Mouse (Mus musculus): ENCODE data around the gene Fgf12. TPM values are rescaled to one million over a fixed set of nuclear protein-coding genes. Genes with fewer than 3 reads are reported as not detected.

The Fgf12 gene
- polyA plus RNA-seq, 1 experiment from 2014 or later = 8.0 TPM

DNA sequence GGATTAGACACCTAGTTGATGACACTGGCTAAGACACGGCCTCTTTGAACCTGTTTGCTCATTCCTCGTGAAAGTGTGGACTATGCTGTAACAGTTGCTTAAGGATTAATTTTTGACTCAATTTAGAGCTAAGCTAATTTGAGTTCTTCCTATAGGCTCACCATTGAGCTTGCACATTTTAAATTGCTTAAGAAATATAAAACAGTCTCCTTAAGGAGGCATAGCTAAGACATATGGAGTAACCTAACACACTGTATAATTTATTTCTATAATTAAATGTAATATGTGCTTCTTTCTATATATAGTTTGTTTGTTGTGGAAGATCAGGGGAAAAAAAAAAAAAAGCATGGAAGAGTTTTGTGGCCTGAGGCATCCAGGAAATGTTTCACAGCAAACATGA, 378.1 kb downstream of the Fgf12 start:
- H3K9me3 ChIP-seq (ENCODE audit: control insufficient read depth, low read length) = no peaks in the 10 kb centered on the region
- no peak overlapping the region for H3K4me3 ChIP-seq (ENCODE audit: low read depth, low read length)
- DNase-seq (ENCODE audit: low spot score) (no peak), ATAC-seq (ENCODE audit: low read depth) (no peak)
- 82% methylated on average over 2 of the region's 2 CpGs for WGBS
- H3K27ac ChIP-seq (replicated peaks; ENCODE audit: low read depth, low read length) = no peak overlapping the region
- no peaks in the 10 kb centered on the region for H3K27me3 ChIP-seq (replicated peaks; ENCODE audit: control insufficient read depth, insufficient read depth, low read length)
- no peak overlapping the region for H3K4me2 ChIP-seq (ENCODE audit: low read depth, low read length)
- H3K36me3 ChIP-seq (ENCODE audit: control insufficient read depth, insufficient read depth, low read length) = no peaks in the 10 kb centered on the region
- no peaks in the 10 kb centered on the region for H3K4me1 ChIP-seq (ENCODE audit: control insufficient read depth, insufficient read depth, low read length)
- H3K9ac ChIP-seq (ENCODE audit: low read depth, low read length) = no peak overlapping the region

DNA sequence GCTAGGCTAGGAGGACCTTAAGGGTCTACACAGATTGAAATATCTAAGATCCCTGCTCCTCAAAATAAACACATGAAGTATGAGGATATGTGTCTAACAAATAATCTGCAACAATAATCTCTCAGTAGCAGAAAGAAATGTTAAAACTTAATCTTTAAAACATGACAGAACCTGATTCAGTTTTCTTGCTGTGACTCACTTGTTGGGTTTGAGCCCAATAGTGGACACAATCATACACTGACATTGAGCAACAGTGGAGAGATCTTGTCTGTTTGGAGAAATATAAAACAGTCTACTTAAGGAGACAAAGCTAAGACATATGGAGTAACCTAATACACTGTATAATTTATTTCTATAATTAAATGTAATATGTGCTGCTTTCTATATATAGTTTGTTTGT, 379.6 kb downstream of the Fgf12 start:
- Histone ChIP-seq H3K36me3 (ENCODE audit: control insufficient read depth, insufficient read depth, low read length) (no peaks in the 10 kb centered on the region), H3K4me3 (ENCODE audit: low read depth, low read length) (no peak overlapping the region), H3K4me2 (ENCODE audit: low read depth, low read length) (no peak overlapping the region), H3K27me3 (replicated peaks; ENCODE audit: control insufficient read depth, insufficient read depth, low read length) (no peaks in the 10 kb centered on the region), H3K27ac (replicated peaks; ENCODE audit: low read depth, low read length) (no peak overlapping the region), H3K9ac (ENCODE audit: low read depth, low read length) (no peak overlapping the region), H3K9me3 (ENCODE audit: control insufficient read depth, low read length) (no peaks in the 10 kb centered on the region), H3K4me1 (ENCODE audit: control insufficient read depth, insufficient read depth, low read length) (no peaks in the 10 kb centered on the region)
- DNase-seq (ENCODE audit: low spot score) (no peak), ATAC-seq (ENCODE audit: low read depth) (no peak)

DNA sequence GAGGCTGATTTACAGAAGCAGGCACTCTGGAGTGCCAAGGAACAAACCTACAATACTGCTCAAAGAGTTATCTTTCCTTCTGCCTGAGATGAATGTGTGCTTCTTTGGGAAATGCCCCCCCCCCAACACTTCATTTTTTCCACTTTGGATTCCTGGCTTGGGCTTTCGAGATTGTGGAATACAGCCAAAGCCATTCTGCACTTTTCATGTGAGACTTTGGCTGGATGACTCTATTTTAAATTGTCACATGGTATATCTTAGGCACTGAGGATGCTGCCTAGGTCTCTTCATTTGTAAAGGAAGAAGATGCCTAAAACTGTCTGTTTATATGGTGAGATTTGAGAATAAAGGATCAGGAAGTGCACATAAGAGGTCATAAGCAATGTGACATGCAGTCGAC, 402.2 kb downstream of the Fgf12 start:
- ATAC-seq (ENCODE audit: low read depth) (no peak), DNase-seq (ENCODE audit: low spot score) (no peak)
- Histone ChIP-seq H3K9ac (ENCODE audit: low read depth, low read length) (no peak overlapping the region), H3K27ac (replicated peaks; ENCODE audit: low read depth, low read length) (no peak overlapping the region), H3K4me1 (ENCODE audit: control insufficient read depth, insufficient read depth, low read length) (no peaks in the 10 kb centered on the region), H3K4me3 (ENCODE audit: low read depth, low read length) (no peak overlapping the region), H3K36me3 (ENCODE audit: control insufficient read depth, insufficient read depth, low read length) (no peaks in the 10 kb centered on the region), H3K27me3 (replicated peaks; ENCODE audit: control insufficient read depth, insufficient read depth, low read length) (no peaks in the 10 kb centered on the region), H3K9me3 (ENCODE audit: control insufficient read depth, low read length) (no peaks in the 10 kb centered on the region), H3K4me2 (ENCODE audit: low read depth, low read length) (no peak overlapping the region)
- WGBS = 66% methylated on average over 2 of the region's 2 CpGs

DNA sequence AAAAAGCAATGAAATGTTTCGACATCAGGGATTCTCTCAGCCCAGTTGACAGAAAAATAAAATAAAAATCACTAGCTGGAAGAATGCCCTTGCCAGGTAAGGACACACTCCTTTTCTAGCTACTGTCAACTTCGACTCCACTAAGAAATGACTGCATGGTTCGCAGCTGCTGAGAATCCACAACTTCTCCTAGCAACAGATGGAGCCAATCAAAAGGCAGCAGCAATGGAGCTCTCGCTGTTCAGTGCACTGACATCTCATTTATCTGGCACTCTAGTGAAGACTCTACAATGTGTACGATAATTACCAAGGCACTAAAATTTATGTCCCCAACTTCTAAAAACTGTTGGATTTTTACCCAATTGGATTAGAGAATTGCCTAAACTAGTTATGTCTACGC, 407.5 kb downstream of the Fgf12 start:
- no peak overlapping the region for H3K4me3 ChIP-seq (ENCODE audit: low read depth, low read length)

DNA sequence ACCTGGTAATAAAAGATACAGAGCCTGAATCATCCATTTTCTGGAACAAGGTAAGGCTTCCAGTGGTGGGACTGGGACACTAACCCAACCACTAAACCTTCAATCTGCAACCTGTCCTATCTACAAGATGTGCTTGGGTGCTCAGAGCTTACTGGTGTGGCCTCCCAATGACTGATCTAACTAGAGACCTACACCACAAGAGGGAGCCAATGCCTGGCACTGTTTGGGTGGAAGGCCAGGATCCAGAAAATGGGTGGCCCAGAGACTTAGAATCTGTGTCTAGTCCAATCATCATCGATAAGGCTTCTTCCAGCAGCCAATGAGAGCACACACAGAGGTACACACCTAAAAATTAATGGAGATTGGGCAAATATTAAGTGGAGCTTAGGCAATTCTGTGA, 414.9 kb downstream of the Fgf12 start:
- Histone ChIP-seq H3K9me3 (ENCODE audit: control insufficient read depth, low read length) (no peaks in the 10 kb centered on the region), H3K4me2 (ENCODE audit: low read depth, low read length) (no peak overlapping the region), H3K9ac (ENCODE audit: low read depth, low read length) (no peak overlapping the region), H3K27me3 (replicated peaks; ENCODE audit: control insufficient read depth, insufficient read depth, low read length) (no peaks in the 10 kb centered on the region), H3K36me3 (ENCODE audit: control insufficient read depth, insufficient read depth, low read length) (no peaks in the 10 kb centered on the region), H3K27ac (replicated peaks; ENCODE audit: low read depth, low read length) (no peak overlapping the region), H3K4me1 (ENCODE audit: control insufficient read depth, insufficient read depth, low read length) (no peaks in the 10 kb centered on the region), H3K4me3 (ENCODE audit: low read depth, low read length) (no peak overlapping the region)
- DNase-seq (ENCODE audit: low spot score) (no peak), ATAC-seq (ENCODE audit: low read depth) (no peak)
- 92% methylated on average over 1 of the region's 1 CpGs for WGBS

More for the DNA sequence above, 407.5 kb downstream of the Fgf12 start:
- Histone ChIP-seq H3K4me1 (ENCODE audit: control insufficient read depth, insufficient read depth, low read length) (no peaks in the 10 kb centered on the region), H3K27me3 (replicated peaks; ENCODE audit: control insufficient read depth, insufficient read depth, low read length) (no peaks in the 10 kb centered on the region), H3K9me3 (ENCODE audit: control insufficient read depth, low read length) (no peaks in the 10 kb centered on the region), H3K9ac (ENCODE audit: low read depth, low read length) (no peak overlapping the region), H3K4me2 (ENCODE audit: low read depth, low read length) (no peak overlapping the region), H3K36me3 (ENCODE audit: control insufficient read depth, insufficient read depth, low read length) (no peaks in the 10 kb centered on the region), H3K27ac (replicated peaks; ENCODE audit: low read depth, low read length) (no peak overlapping the region)
- WGBS = 55% methylated on average over 6 of the region's 6 CpGs
- DNase-seq (ENCODE audit: low spot score) (peak; percentile 15), ATAC-seq (ENCODE audit: low read depth) (peak; percentile 55; the same call in 1 of the 2 replicates)

DNA sequence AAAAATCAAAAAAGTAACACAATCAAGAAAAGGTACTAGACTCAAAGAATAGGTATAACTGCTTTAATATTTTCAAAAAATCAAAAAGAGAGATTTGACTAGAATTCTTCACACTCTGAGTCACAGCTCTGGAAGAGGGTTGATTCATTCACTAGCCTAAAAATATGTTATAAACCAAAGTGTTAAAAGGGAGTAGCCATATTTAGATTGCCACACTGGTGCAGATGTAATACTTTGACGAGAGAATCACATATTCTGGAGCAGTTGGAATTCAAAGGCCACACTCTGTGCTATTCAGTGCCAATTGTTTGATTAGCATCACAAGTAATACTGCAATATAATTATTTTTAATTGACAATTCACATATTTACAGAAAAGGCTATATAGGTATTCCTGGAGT, 416.2 kb downstream of the Fgf12 start:
- Histone ChIP-seq H3K9me3 (ENCODE audit: control insufficient read depth, low read length) (no peaks in the 10 kb centered on the region), H3K27ac (replicated peaks; ENCODE audit: low read depth, low read length) (no peak overlapping the region), H3K27me3 (replicated peaks; ENCODE audit: control insufficient read depth, insufficient read depth, low read length) (no peaks in the 10 kb centered on the region), H3K9ac (ENCODE audit: low read depth, low read length) (no peak overlapping the region), H3K4me2 (ENCODE audit: low read depth, low read length) (no peak overlapping the region), H3K4me1 (ENCODE audit: control insufficient read depth, insufficient read depth, low read length) (no peaks in the 10 kb centered on the region), H3K36me3 (ENCODE audit: control insufficient read depth, insufficient read depth, low read length) (no peaks in the 10 kb centered on the region), H3K4me3 (ENCODE audit: low read depth, low read length) (no peak overlapping the region)
- no peak for ATAC-seq (ENCODE audit: low read depth)
- DNase-seq (ENCODE audit: low spot score) = no peak
- WGBS = 68% methylated on average over 1 of the region's 1 CpGs

DNA sequence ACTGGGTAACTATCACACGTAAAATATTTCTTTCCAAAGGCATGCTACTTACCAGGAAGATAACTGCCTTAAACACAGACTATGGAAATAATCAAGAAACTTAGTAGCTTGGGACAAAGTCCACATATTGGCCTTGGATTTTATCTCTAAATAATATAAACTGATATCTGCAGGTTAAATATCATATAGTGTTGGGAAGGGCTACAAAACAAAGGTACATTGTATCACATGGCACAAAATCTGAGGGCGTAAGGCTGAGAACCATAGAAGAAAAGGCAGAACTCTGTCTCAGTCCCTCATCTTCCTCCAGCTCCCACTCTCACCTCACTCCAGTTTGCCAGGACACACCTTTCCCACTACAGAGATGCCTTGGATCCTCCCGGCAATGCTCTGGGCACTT, 417.8 kb downstream of the Fgf12 start:
- Histone ChIP-seq H3K36me3 (ENCODE audit: control insufficient read depth, insufficient read depth, low read length) (no peaks in the 10 kb centered on the region), H3K27me3 (replicated peaks; ENCODE audit: control insufficient read depth, insufficient read depth, low read length) (no peaks in the 10 kb centered on the region), H3K27ac (replicated peaks; ENCODE audit: low read depth, low read length) (no peak overlapping the region)

DNA sequence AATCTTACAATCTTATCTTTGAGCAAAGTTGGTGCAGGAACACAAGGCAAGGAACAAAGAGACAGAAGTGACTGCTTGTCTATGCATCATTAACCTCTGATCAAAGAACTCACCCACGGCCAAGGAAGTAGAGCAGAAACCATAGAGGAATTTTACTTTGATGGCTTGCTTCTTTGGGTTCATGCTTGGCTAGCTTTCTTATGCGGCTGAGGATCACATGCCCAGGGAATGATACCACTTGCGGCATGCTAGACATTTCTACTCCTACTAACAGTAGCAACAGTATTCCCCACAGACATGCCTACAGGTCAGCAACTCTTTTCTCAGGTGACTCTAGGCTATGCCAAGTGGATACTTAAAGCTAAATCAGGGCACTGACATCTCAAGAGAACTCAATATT, 429.3 kb downstream of the Fgf12 start:
- ATAC-seq (ENCODE audit: low read depth) (no peak), DNase-seq (ENCODE audit: low spot score) (no peak)
- WGBS = 68% methylated on average over 3 of the region's 3 CpGs
- Histone ChIP-seq H3K4me3 (ENCODE audit: low read depth, low read length) (no peak overlapping the region), H3K36me3 (ENCODE audit: control insufficient read depth, insufficient read depth, low read length) (no peaks in the 10 kb centered on the region), H3K9me3 (ENCODE audit: control insufficient read depth, low read length) (no peaks in the 10 kb centered on the region), H3K4me2 (ENCODE audit: low read depth, low read length) (no peak overlapping the region), H3K4me1 (ENCODE audit: control insufficient read depth, insufficient read depth, low read length) (no peaks in the 10 kb centered on the region), H3K27me3 (replicated peaks; ENCODE audit: control insufficient read depth, insufficient read depth, low read length) (no peaks in the 10 kb centered on the region), H3K9ac (ENCODE audit: low read depth, low read length) (no peak overlapping the region), H3K27ac (replicated peaks; ENCODE audit: low read depth, low read length) (no peak overlapping the region)

More for the DNA sequence above, 417.8 kb downstream of the Fgf12 start:
- no peak overlapping the region for H3K4me3 ChIP-seq (ENCODE audit: low read depth, low read length)
- no peaks in the 10 kb centered on the region for H3K9me3 ChIP-seq (ENCODE audit: control insufficient read depth, low read length)
- ATAC-seq (ENCODE audit: low read depth) = no peak
- DNase-seq (ENCODE audit: low spot score) = no peak
- no peak overlapping the region for H3K4me2 ChIP-seq (ENCODE audit: low read depth, low read length)
- no peak overlapping the region for H3K9ac ChIP-seq (ENCODE audit: low read depth, low read length)
- no peaks in the 10 kb centered on the region for H3K4me1 ChIP-seq (ENCODE audit: control insufficient read depth, insufficient read depth, low read length)
- 89% methylated on average over 3 of the region's 3 CpGs for WGBS

DNA sequence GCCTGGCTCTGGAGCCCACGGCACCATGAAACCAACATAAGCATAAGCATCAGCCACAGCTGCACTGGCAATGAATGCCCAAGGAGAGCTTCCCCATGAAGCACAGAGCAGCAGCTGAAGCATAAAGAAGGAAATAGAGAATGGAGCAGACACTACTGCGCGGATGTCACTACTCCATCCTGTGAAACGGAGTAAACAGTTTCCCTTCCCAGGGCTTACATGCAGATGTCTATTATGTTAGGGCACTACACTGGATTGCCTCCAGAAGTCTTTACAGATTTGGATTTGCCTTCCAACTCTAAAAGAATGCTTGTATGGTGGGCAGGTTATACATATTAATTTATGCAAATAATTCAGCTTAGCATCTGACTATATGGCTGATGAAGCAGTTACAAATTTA, 441.2 kb downstream of the Fgf12 start:
- Histone ChIP-seq H3K9ac (ENCODE audit: low read depth, low read length) (no peak overlapping the region), H3K4me1 (ENCODE audit: control insufficient read depth, insufficient read depth, low read length) (no peaks in the 10 kb centered on the region), H3K27ac (replicated peaks; ENCODE audit: low read depth, low read length) (no peak overlapping the region), H3K36me3 (ENCODE audit: control insufficient read depth, insufficient read depth, low read length) (no peaks in the 10 kb centered on the region), H3K4me2 (ENCODE audit: low read depth, low read length) (no peak overlapping the region), H3K27me3 (replicated peaks; ENCODE audit: control insufficient read depth, insufficient read depth, low read length) (no peaks in the 10 kb centered on the region), H3K4me3 (ENCODE audit: low read depth, low read length) (no peak overlapping the region), H3K9me3 (ENCODE audit: control insufficient read depth, low read length) (no peaks in the 10 kb centered on the region)
- ATAC-seq (ENCODE audit: low read depth) = no peak
- WGBS = 85% methylated on average over 4 of the region's 4 CpGs
- no peak for DNase-seq (ENCODE audit: low spot score)
